Mouse (Mus musculus) ovary, adult 18-20 months (tissue): ENCODE results near the gene Myo9b.

Experiments used
- DNase-seq: peaks from one replicate; pipeline ENCODE4 v3.0.0; 2022; ENCODE audit warnings: low spot score, mixed read lengths

Gene Myo9b

DNA sequence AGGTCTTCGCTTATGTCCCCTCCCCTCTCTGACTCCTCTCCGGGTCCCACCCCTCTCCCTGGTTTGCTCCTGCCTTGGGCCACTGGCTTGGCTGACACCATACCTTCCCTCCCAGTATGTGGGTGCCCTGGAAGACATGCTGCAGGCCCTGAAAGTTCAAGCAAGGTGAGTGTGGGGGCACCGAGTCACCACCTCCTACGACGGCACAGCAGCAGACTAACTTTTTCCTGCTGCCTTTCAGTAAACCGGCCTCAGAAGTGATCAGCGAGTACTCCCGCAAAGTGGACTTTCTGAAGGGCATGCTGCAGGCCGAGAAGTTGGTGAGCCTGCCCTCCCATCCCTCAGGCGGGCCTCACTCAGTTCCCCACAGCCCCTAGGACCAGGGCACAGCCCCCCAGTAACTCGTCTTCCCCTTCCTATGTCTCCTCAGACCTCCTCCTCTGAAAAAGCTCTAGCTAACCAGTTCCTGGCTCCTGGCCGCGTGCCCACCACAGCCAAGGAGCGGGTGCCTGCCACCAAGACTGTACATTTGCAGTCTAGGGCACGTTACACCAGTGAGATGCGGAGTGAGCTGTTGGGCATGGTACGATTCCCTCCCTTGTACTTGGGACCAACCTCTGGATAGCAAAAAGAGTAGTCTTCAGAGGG lies 95.1 kb downstream of the Myo9b start:
- peak; percentile 92 for DNase-seq

DNA sequence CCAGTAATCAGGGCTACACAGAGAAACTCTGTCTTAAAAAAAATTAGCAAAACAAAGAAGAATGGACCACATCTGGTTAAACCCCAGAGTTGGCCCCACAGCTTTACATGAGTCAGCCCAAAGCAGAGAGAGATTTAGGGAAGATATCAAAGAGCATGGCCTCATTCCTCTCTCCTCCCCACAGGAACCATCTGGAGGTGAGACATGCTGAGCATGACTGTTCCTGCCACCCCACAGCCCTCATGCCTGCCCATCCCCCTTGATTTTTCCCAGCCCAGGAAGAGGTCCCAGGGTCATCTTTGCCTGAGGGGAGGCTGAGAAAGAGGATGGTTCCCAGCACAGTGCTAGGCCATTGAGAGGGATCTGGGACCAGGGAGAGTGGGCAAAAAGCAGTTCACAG lies 95.9 kb downstream of the Myo9b start:
- DNase-seq = no peak

DNA sequence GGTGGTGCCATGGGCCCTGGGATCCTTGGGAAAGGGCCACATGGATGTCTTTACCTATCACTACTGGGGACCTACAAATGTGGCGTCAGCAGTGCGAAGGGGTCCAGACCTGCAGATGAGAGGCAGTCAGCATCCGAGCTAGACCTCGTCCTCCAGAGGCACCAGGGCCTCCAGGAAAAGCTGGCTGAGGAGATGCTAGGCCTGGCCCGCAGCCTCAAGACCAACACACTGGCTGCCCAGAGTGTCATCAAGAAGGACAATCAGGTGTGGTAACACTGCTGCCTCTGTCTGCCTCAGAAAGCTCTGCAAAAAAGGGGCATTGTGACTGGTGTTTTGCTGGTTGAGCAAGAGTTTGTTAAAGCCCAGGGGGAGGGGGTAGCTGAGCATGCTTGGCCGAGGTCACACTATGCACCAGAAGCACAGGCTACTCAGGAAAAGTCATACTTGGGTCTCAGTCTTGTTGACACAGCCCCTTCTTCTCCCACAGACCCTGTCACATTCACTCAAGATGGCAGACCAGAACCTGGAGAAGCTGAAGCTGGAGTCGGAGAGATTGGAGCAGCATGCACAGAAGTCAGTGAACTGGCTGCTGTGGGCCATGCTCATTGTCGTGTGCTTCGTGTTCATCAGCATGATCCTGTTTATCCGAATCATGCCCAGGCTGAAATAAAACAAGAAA lies 96.7 kb downstream of the Myo9b start:
- DNase-seq = no peak

DNA sequence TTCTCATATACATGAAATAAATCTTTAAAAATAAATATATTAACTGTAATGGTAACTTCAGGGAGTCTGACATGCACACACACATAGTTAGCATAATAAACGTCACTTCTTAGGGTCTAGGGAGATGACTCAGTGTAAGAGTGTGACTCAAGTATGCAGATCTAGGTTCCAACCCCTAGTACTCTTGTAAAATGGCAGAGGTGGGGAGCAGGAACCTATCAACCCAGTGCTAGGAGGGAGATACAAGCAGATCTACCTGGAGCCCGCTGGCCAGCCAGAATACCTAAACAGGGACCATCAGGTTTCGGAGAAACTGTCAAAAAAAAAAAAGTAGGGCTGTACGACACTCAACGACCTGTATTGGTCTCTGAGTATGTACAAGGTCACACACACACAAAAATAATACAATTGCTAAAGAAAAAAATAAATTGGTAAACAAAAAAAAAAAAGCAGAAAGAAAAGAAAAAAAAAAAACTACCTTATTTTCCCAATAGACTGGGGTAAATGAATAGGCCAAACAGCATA lies 98.3 kb downstream of the Myo9b start:
- DNase-seq = no peak

DNA sequence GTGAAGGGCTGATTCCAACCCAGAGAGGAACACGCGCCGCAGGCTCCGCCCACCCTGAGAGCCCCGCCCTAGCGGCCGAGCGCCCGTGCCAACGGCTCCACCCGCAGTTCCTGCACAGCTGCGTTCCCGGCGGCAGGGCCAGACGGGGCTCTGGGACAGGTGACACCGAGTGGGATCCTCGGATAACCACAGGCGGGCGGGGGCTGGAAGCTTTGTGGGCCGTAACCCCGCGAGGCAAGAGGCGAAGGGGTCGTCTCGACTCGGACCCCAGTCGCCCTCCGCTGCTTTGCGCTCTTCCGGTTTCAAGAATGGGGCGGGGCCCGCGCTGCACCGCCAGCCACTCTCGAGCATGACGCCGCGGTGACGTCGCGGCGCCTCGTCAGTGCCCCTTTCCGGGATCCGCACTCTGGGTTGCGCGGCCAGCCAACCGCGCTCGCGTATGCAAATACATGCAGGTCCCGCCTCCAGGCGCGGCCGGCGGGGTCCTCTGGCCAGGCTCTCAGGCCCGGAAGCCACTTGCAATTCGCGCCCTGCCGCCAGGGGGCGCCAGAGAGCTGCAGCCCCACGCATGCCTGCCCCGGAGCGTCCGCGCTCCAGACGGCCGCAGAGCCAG lies 98.8 kb downstream of the Myo9b start, which contains the start of gene Ocel1:
Ocel1 (plus strand) TSS at position 63 of the 613 bp plus-strand sequence.
- DNase-seq = peak; percentile 97

DNA sequence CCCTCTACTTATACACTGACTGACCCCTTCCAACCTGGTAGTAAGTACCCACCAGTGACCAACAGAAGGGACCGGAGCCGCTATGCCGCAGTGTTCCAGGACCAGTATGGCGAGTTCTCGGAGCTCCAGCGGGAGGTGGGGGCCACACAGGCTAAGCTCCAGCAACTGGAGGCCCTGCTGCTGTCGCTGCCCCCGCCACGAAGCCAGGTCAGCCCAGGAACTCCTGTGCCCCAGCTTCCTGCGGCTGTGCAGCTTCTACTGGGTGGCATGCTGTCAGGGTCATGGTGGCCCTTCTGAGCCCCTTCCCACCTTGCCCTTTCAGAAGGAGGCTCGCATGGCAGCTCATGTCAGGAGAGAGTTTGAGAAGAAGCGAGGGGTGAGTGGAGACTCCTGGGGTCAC lies 99.9 kb downstream of the Myo9b start:
- no peak for DNase-seq

DNA sequence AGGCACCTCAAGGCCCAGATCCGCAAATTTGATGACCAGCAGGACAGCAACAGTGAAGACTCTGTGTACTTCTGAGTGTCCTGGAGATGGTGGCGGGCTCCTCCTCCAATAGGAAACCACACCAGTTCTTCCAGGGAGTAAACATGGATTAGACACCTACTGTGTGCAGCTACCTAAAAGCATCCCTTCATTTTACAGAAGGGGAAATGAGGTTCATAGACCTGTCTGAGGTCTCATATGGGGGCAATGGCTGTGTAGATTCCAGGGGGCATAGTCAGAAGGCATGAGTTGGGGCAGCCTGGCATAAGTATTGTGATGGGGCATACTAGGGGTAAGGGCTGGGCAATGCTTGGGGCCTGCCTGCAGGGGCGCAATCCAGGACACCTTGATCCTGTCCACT lies 100.5 kb downstream of the Myo9b start:
- no peak for DNase-seq

DNA sequence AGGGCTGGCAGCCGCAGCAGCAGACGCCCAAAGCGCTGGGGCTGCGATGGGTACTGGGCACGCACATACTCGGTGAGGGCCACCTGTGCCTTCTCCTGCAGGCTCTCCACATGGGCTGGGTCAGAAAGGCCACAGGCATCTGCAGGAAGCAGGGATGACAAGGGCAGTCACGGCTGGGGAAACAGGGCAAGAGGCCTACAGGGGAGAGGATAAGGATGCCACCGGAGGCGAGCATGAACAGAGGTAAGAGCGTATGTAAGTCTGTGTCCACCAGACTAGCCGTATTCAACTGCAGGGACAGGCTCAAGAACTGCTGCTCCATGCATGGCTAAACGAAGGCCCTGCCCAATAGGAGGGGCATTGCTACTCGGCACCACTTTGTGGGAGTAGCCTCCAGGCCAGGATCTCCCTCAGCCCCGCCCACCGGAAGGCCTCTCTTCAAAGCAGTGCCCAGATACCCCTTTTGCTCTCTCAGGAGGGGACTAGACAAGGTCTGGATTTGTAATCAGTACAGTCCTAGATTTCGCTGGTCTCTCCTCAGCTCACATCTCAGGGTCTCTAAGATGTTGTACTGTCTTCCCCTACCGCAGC lies 102.2 kb downstream of the Myo9b start:
- DNase-seq = no peak

DNA sequence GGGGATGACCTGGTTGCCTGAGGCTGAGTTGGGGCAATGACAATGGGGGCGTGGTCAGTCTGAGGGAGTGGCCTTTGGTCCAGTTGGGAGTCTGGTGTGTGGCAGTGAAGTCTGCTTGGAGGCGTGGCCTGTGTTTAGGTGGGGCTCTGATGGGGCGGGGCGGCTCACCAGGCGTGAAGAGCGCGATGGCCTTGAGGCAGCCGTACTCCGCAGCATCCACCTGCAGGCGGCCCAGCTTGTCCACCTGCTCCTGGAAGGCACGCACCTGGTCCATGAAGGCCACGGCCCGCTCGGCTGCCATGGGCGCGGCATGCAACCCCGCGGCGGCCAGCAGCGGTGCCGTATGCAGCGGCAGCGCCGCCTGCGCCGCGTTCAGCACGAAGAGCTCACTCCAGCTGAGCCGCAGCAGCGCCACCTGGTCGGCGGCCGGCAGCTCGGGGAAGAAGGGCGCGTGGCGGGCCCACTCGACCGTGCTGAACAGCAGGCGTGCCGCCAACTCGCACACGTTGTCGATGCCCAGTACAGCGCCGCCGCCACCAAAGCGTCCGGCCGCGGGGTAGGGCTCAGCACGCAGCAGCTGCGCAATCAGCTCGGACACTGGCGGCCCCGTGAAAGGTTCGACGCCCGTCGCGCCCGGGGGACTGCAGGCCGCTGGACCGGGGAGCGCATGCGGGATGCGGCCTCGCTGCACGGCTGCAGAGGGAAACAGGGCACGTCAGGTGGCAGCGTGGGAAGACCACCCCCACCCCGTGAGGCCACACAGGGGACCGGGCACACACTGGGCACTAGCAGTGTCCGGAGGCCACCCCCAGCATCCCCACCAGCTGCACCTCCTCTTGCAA lies 103.3 kb downstream of the Myo9b start:
- peak; percentile 38 for DNase-seq

DNA sequence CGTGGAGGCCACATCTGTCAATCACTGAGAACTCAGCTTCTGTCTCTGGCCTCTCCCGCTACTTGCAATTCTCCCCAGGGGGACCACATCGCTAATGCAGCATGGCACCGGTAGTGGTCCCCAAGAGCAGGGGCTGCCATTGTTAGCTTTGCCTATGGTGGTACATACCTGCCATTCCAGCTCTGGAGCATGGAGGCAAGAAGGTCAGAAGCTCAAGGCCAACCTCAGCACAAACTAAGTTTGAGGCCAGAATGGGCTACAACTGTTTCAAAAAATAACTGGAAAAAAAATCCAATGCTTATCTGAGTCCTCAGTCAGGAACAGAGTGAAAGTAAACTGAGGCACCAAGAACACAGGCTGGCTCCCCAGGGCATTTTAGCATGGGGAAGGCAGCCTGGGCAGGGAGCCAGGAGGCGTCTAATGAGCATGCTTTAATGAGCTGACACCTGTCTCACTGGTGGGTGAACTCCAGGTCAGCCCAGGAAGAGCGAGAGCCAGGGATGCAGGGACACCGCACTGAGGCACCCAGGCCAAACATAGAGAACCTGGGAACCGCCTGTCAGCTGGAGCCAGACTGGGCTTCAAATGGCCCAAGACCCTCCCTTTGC lies 104.0 kb downstream of the Myo9b start:
- DNase-seq = no peak

DNA sequence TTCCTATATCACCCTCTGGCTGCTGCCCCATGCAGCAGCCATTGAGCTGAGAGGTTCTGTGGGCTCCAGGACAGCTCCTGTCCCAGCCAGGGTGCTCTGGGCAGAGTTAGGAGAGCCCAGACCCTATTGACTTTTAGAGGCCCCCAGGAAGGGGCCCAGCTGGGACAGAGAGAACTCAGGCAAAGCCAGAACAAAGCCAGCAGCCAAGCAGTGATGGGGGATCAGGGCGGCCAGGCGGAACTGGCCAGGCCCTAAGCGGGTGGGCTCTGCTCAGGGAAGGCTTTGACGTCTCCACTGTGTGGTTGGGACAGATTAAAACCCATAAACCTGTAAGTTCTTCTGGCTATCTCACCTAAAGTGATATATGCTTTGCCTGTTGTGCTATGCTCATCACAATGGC lies 106.5 kb downstream of the Myo9b start:
- DNase-seq = no peak

DNA sequence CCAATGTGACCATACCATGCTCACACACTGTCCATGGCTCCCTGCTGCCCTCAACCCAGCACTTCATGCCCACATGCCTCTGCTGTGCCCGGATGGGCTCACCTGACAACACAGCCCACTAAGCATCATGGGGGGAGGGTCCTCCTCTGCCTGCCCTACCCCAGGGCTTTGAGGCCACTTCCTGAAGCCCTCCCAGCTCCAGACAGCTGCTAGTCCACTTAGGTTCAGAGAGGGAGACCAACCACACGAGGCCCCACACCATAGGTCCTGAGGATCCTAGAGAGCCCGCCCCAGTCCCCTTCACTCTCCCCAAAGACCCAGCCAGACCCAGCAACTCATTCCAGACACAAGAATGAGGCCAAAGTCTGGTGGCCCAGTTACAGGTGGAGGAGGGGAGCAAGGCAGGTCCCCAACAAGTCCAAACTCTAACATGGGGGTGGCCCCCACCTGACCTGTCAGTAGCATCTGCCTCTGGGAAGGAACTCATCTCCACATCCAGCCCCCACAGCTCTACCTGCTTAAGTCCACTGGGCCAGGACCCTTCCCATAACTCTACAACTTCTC lies 107.1 kb downstream of the Myo9b start:
- DNase-seq = no peak

DNA sequence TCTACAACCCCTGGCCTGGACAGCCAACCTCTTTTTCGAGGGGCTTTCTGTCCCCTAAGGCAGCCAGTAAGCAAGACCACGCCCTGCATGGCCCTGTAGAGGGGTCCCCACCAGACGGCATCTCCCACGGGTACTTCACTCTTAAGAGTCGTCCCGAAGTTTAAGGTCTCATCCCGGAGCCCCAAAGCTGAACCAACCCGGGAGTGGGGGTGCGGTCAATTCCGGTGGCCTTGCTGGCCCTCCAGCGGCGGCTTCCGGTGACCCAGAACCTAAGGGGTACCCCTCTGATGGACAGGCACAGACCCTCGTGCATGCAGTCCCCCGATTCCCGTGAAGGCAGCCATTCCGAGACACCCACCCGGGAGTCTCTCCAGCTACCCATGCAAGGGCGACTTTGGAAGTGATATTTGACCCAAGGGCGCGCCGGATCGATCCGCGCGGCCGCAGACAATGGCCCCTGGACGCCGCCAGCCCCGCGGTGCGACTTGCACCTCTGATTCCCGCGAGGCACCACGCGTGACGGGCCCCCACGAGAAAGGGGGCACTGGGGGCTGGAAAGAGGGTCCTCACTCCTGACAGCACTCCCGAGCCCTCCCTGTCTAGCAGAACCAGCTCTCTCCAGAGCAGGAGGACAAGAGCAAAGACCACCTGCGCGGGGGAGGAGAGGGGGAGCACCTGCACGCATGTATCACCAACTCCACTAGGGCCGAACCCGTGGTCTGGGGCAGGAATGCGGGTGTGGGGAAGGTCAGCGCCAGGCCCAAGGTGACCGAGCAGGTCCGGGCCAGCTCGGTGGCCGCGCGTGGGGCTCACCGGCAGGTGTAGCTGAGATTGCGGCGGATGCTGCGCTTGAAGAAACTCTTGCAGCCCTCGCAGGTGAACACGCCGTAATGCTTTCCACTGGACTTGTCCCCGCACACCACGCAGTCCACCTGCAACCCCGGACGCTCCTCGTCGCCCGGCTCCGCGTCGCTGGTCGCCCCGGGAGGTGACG lies 108.0 kb downstream of the Myo9b start:
- no peak for DNase-seq

DNA sequence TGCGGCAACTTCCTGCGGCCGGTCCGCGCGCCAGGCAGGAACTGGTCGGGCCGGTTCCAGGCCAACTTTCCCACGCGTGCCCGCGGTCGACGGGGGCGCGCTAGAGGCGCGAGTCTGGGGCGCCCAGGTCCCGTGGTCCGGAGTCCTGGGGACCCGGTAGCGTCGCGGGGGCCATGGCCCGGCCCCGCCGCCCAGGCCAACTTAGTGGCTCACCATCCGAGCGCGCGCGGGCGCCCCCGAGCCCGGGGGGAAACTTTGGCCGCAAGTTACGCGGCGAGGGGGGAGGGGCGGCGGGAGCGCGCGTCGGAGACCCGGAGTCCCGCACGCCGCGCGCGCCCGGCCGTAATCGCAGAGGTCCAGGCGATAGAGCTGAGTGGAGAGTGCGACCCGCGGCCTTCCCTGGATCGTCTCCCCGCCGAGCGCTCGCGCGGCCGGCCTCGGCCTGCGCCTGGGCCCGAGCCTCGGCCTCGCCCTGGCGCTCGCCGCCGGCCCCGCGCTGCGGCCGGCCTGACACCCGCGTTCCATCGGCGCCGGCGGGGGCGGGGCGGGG lies 109.0 kb downstream of the Myo9b start, which contains the start of gene Nr2f6:
Nr2f6 (minus strand) TSS at position 540 of the 550 bp plus-strand sequence.
- peak; percentile 57 for DNase-seq

DNA sequence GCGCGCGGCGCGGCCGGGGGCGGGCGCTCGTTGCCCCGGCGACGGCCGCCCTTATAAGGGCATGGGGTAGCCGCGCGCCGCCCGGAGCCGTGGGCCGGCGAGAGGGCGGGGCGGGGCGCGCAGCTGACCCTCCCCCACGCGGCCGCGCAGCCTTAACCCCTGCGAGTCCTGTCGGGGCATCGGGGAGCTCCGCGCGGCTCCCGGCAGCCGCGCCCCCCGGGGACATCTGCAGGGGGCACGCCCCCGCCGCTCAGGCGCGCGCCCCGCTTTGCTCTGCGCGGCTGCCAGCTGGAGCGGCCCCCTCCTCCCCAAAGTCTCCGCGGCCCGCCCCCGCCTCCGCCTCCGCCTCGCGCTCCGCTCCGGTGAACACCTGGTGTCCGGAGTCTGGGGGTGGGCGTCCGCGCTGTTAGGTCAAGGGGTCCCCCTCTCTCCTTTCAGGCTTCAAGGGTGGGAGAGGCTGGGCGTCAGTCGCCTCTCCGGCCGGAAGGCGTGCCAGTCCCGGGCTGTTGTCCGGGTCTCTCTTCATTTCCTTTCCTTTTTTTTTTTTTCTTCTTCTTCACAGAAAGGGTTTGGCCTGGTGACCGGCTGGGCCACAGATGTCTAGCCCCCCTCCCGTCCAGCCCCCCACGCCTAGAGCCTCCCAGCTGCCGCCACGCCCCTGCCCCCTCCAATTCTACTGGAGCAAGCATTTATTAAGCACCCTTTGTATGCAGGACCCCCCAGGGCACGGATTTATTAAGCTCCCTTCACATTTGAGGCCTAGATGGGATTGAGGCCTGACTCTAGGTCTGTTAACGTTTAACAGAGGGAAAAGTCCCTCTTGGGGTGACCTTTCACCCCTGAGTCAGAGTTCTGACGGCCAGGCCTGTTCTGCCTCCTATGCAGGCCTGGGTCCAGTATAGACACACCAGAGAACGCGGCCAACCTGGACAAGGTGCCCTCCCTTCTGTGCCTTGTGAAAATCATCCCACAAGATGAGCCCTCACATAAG lies 109.8 kb downstream of the Myo9b start:
- DNase-seq = peak; percentile 86

DNA sequence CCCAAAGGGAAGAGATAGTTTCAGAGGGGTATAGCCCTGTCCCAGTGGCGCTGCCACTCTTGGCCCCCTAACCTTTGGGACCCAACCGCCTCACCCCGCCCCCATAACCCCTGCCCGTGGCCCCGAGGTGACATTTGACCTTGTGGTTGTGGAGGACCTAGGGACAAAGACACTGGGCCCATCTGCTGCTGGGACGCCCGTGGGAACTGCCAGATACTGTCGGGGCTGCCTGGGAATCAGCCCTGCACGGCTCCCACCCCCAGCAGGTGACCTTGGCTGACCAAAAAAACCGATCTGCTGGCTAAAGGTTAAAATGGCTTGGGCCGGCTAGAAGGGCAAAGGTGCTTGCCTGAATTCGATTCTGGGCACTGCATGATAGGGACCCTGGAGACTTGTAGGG lies 110.9 kb downstream of the Myo9b start:
- no peak for DNase-seq

DNA sequence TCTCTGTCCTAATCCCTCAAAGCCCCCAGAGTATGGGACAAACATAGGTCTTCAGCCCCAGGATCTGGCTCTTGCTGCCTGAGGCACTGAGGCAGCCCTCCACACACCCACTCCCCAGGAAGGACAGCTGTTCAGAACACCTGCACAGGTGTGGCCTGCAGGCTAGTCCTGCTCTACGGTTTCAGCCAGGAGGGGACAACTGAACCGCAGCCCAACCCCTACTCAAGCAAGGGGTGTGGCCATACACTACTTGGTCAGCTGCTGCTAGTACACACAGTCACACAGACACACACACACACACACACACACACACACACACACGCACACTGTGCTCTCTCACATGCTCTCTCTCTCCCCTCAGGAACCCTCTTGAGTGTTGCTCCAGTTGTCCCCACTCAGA lies 111.3 kb downstream of the Myo9b start:
- DNase-seq = no peak

DNA sequence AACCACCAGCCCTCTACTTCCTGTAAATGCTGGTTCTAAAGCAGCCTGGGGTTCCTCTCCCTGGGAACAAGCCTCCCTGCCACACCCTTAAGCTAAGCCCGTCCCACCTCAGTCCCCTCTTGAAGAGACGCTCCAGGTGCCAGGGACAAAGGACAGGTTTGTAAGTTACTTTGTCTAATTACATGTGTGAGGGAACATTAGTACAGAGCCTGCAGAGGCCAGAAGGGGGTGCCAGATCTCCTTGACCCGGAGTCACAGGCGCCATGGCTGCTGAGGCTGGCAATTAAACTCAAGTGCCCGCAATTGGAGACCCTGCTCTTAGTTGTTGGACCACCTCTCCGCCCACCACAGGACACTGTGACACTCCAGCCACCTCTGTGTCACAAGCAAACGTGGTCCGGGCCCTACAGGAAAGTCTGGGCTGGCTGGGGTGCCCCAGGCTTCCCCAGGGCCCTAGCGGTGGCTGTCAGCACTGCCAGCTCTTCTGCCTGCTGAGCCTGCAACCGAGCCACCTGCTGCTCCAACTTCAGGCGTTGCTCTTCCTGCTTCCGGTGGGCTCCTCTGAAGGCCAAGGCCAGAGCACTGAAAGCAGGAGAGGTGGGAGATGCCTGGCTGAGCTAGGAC lies 112.8 kb downstream of the Myo9b start:
- no peak for DNase-seq
